Mouse (Mus musculus) ES-E14 (cell line): ENCODE data around the gene Prr14. TPM values are rescaled to one million over a fixed set of nuclear protein-coding genes. Genes with fewer than 3 reads are reported as not detected.

Source experiments
- DNase-seq: peaks from one replicate; pipeline ENCODE4 v3.0.0-alpha.2; 2013; ENCODE audit warnings: low read depth, low spot score
- H3K27ac ChIP-seq: 2 replicates; pipeline ENCODE4 v1.5.1; 2012; ENCODE audit warnings: low read depth, mild to moderate bottlenecking, low read length, moderate library complexity, mixed read lengths; ENCODE audit not compliant: poor library complexity, insufficient read depth, severe bottlenecking
- H3K36me3 ChIP-seq: 2 replicates; pipeline ENCODE4 v1.6.1; 2012; ENCODE audit warnings: mild to moderate bottlenecking, low read length, moderate library complexity, mixed read lengths; ENCODE audit not compliant: control insufficient read depth, poor library complexity, insufficient read depth, severe bottlenecking
- H3K4me1 ChIP-seq, 2 experiments: fragments of 150-350 bp in 1 of 2; sonication (generic) in 1 of 2; 2 replicates each; pipeline ENCODE4 v1.6.1; 2012; ENCODE audit warnings: low read length in 2 of 2, mild to moderate bottlenecking in 1 of 2, mixed read lengths in 1 of 2; ENCODE audit not compliant: control insufficient read depth in 2 of 2, insufficient read depth in 2 of 2, poor library complexity in 1 of 2
- H3K4me3 ChIP-seq, 2 experiments: fragments of 150-350 bp in 1 of 2; sonication (generic) in 1 of 2; 2 replicates each; pipeline ENCODE4 v1.5.1; 2012; ENCODE audit warnings: low read length in 2 of 2, low read depth in 1 of 2, mild to moderate bottlenecking in 1 of 2, mixed read lengths in 1 of 2; ENCODE audit not compliant: insufficient read depth in 1 of 2, poor library complexity in 1 of 2, severe bottlenecking in 1 of 2
- H3K9ac ChIP-seq: 2 replicates; pipeline ENCODE4 v1.6.1; 2012; ENCODE audit warnings: low read depth, mild to moderate bottlenecking, low read length, mixed read lengths; ENCODE audit not compliant: poor library complexity, insufficient read depth, severe bottlenecking
- H3K9me3 ChIP-seq: fragments of 150-350 bp; sonication (generic); 2 replicates; pipeline ENCODE4 v1.6.1; 2012; ENCODE audit warnings: low read depth, mild to moderate bottlenecking, low read length; ENCODE audit not compliant: control insufficient read depth, insufficient read depth
- CHD2 ChIP-seq: IDR thresholded peaks from 2 replicates; pipeline ENCODE4 v1.6.1; 2014; ENCODE audit warnings: mild to moderate bottlenecking, low read depth, low read length, inconsistent platforms
- HCFC1 ChIP-seq: IDR thresholded peaks from 2 replicates; pipeline ENCODE4 v1.6.1; 2012; ENCODE audit warnings: low read length, inconsistent platforms, borderline replicate concordance; ENCODE audit not compliant: insufficient read depth
- MAFK ChIP-seq: IDR thresholded peaks from 2 replicates; pipeline ENCODE4 v1.6.1; 2014; ENCODE audit warnings: mild to moderate bottlenecking, low read depth, low read length, inconsistent platforms; ENCODE audit not compliant: insufficient read depth
- ZC3H11A ChIP-seq: IDR thresholded peaks from 2 replicates; pipeline ENCODE4 v1.6.1; 2012; ENCODE audit warnings: low read depth, mild to moderate bottlenecking, inconsistent platforms, low read length, borderline replicate concordance
- ZNF384 ChIP-seq: IDR thresholded peaks from 2 replicates; pipeline ENCODE4 v1.6.1; 2012; ENCODE audit warnings: low read depth, low read length, inconsistent platforms
- in situ Hi-C, 2 experiments: fragments of 600-800 bp; cut with MboI; formaldehyde crosslinking; loops; one replicate each; pipeline ENCODE4 v1.15.1; 2025; ENCODE audit warnings: low sequenced_read_pairs in 2 of 2, inconsistent platforms in 1 of 2; ENCODE audit not compliant: unreplicated experiment in 2 of 2
- total RNA-seq: library from RNA; depleted of rRNA; stranded (reverse); fragments of 300-350 nt; gene quantifications from 2 replicates; pipeline ENCODE4 v1.2.3, GENCODE M21; 2012

The Prr14 gene
- total RNA-seq, 1 experiment = 17.1 TPM

GRCm38 (mm10) chr7:127470011-127470715 is 10.8 kb downstream of the Prr14 start:
- TF ChIP-seq ZNF384 = no peak
- TF ChIP-seq CHD2 = no peak
- TF ChIP-seq MAFK = no peak
- no peak for TF ChIP-seq HCFC1

GRCm38 (mm10) chr7:127470743-127471645 is 11.6 kb downstream of the Prr14 start:
- Histone ChIP-seq H3K4me1 (peaks cover 2 to 3% of the 10 kb centered on the region in 2 experiments; a peak in 1 of 4 replicates), H3K27ac (peak overlapping the region; percentile 96), H3K9me3 (0 out of 2 replicates have a peak, but pooled peaks cover 7% of the 10 kb centered on the region), H3K9ac (peak overlapping the region; percentile 91), H3K4me3 (peak overlapping the region; percentile 90 to 97), H3K36me3 (peaks cover 34% of the 10 kb centered on the region)
- peak; percentile 95 for DNase-seq
- TF ChIP-seq MAFK (0 out of 2 replicates have a peak, but pooled peaks have one; percentile 5), ZC3H11A (no peak), CHD2 (peak; percentile 43; the same call in 1 of the 2 replicates), ZNF384 (no peak), HCFC1 (peak; percentile 85)
- in situ Hi-C loops = no loop called here

More at GRCm38 (mm10) chr7:127470011-127470715, 10.8 kb downstream of the Prr14 start:
- DNase-seq = no peak
- Histone ChIP-seq H3K36me3 (peaks cover 26% of the 10 kb centered on the region), H3K9me3 (0 out of 2 replicates have a peak, but pooled peaks cover 7% of the 10 kb centered on the region), H3K4me3 (peak overlapping the region; percentile 90 to 97), H3K4me1 (peaks cover 2 to 3% of the 10 kb centered on the region in 2 experiments; a peak in 1 of 4 replicates), H3K27ac (peak overlapping the region; percentile 96), H3K9ac (peak overlapping the region; percentile 91)
- in situ Hi-C loops = no loop called here

GRCm38 (mm10) chr7:127471646-127472010 is 12.2 kb downstream of the Prr14 start:
- Histone ChIP-seq H3K4me3 (peak overlapping the region; percentile 90 to 97), H3K4me1 (peaks cover 2 to 3% of the 10 kb centered on the region in 2 experiments; a peak in 1 of 4 replicates), H3K36me3 (peaks cover 37% of the 10 kb centered on the region), H3K27ac (peak overlapping the region; percentile 96), H3K9ac (peak overlapping the region; percentile 91), H3K9me3 (0 out of 2 replicates have a peak, but pooled peaks cover 7% of the 10 kb centered on the region)
- DNase-seq = no peak
- in situ Hi-C loops = no loop called here
- TF ChIP-seq CHD2 (no peak), MAFK (no peak), HCFC1 (no peak), ZNF384 (no peak), ZC3H11A (no peak)

- DNase-seq = no peak
- H3K4me1 ChIP-seq = peaks cover 2 to 3% of the 10 kb centered on the region in 2 experiments; a peak in 1 of 4 replicates
- peak overlapping the region; percentile 91 for H3K9ac ChIP-seq
- H3K36me3 ChIP-seq = peaks cover 36% of the 10 kb centered on the region
- in situ Hi-C loops = no loop called here
- TF ChIP-seq ZNF384 (no peak), MAFK (no peak), CHD2 (no peak), ZC3H11A (no peak), HCFC1 (no peak)
- H3K9me3 ChIP-seq = 0 out of 2 replicates have a peak, but pooled peaks cover 7% of the 10 kb centered on the region
- peak overlapping the region; percentile 96 for H3K27ac ChIP-seq
- H3K4me3 ChIP-seq = peak overlapping the region; percentile 90 to 97
Observed at GRCm38 (mm10) chr7:127472060-127472459, 12.6 kb downstream of the Prr14 start.
